Mouse (Mus musculus) left cerebral cortex, adult 2 months (tissue): ENCODE measurements around the gene Nol8. TPM values are rescaled to one million over a fixed set of nuclear protein-coding genes. Genes with fewer than 3 reads are reported as not detected.

ENCODE experiments used
- DNase-seq, 2 experiments: peaks; one replicate each; pipeline ENCODE4 v3.0.0; 2021 to 2022; ENCODE audit warnings: low spot score in 2 of 2, mixed read lengths in 1 of 2; ENCODE audit errors: extremely low spot score in 1 of 2
- H3K27ac ChIP-seq: fragments of 200-600 bp; 2 replicates; pipeline ENCODE4 v1.8.1; 2022
- H3K4me3 ChIP-seq: fragments of 200-600 bp; 2 replicates; pipeline ENCODE4 v1.8.1; 2022
- CTCF ChIP-seq: fragments of 200-600 bp; IDR thresholded peaks from 2 replicates; pipeline ENCODE4 v1.8.1; 2022; ENCODE audit warnings: antibody characterized with exemption, mild to moderate bottlenecking, moderate library complexity
- intact Hi-C: fragments of 180-260 bp; cut with DNase I; formaldehyde crosslinking; loops from one replicate; pipeline ENCODE4 v1.15.1; 2025
- total RNA-seq, 2 experiments: library from RNA; stranded (reverse); gene quantifications; 2 replicates each; pipeline ENCODE4 v1.2.3; 2021

Nol8 gene
- total RNA-seq, 2 experiments from 2014 or later, result 27.0 to 28.1 TPM

DNA sequence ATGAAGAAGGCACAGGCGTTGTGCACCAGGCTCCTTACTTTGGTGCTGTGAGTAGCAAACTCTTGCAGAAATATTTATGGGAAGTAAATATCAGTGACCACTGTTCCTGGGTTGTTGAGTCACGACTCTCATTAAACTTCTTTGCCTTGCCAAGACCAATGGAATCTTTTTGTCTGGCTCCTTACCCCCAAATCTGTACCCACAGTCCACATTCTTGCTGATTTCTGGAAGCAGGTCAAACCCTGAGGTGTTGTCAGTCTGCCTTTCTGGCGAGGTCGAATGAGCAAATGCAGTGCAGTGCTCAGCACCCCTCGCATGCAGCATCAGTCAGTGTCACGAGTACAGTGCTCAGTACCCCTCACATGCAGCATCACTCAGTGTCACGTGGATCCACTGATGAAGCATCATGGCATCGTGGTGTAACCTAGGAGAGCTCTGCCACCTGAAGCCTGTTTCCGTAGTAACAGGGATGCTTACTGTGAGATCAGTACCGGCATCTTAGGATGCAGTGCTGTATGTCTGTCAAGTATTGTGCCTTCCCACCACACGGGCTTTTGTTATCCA, 50.4 kb downstream of the Nol8 start:
- no peak for TF ChIP-seq CTCF
- no peak for DNase-seq
- intact Hi-C loops, result no loop called here
- Histone ChIP-seq H3K4me3 (no peak overlapping the region), H3K27ac (no peak overlapping the region)

DNA sequence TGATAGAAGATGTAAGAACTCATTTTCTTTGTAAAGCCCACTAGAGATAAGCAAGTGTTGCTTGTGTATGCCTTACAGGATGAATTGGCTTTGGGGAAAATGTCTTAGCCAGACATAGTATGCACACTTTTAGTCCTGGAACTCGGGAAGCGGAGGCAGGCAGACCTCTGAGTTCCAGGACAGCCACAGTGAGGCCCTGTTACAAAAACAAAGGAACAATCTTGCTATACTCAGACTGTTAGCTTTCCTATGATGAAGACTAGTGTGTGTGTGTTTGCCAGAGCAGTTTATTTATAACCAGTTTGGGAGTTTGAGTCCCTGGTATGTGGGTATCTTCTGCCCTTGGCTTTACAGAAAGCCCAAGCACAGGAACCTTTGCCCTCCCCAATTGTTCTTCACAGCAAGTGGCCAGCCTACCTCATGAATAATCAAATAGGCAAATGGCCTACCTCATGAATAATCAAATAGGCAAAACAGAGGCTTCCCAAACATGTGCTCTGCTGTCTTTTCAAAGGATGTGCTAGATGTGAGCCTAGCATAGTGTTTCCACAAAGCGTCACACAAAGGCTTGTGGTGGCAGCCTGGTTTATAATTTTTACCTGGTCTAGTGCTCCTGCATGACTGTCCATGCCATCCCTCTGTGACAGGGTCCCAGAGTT, 53.3 kb downstream of the Nol8 start:
- no peak overlapping the region for H3K27ac ChIP-seq
- no peak overlapping the region for H3K4me3 ChIP-seq
- TF ChIP-seq CTCF, result no peak
- intact Hi-C loops, result no loop called here
- DNase-seq, result no peak

DNA sequence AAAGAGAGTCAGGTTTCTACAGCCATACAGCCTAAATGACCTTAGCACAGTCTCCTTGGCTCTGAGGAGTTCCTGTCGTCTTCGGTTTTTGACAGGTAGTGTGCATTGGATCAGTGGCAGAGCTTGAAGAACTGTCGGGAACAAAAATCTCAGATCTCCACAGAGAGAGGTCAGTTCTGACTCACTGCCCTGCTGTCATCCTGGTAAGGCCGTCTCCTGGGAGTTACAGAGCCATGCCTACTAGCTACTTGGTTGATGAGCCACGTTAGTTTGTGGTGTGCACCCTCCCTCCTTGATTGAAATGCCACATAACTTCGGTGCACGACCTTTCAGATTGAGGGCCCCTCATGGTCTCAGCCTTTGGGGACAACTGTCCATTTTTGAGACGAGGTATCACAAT, 55.4 kb downstream of the Nol8 start:
- DNase-seq, result no peak
- intact Hi-C loops, result no loop called here
- no peak overlapping the region for H3K4me3 ChIP-seq
- no peak overlapping the region for H3K27ac ChIP-seq
- no peak for TF ChIP-seq CTCF

DNA sequence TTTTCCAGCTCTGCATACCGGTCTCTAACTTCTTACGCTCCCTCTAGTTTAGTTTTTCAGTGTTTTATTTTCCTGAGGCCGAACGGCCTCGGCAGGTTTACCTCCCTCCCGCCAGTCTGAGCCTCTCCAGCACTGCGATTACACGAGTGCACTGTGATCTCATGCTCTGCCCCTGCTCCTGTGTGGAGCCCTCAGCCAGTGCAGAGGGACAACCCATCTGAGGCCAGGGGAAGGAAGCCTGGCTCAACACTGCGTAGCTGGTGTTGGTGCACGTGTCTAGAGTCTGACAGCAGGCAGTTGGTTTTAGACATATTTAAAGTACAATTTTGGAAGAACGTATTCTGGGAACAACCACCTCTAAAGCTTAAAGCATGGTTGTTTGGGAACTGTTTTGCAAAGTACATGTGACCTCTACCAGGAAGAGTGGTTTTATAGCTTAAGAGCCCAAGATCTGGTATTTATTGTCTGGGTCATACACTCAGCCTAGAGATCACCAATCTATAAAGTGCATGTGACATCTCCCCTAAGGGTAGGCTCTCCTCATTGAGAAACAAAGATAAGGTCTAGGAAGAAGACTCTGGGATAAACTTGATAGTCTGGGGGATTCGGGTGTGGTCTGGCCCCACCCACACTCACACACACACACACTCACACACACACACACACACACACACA, 59.3 kb downstream of the Nol8 start:
- no peak overlapping the region for H3K27ac ChIP-seq
- H3K4me3 ChIP-seq, result no peak overlapping the region
- intact Hi-C loops, result no loop called here
- TF ChIP-seq CTCF, result no peak
- DNase-seq, result no peak

DNA sequence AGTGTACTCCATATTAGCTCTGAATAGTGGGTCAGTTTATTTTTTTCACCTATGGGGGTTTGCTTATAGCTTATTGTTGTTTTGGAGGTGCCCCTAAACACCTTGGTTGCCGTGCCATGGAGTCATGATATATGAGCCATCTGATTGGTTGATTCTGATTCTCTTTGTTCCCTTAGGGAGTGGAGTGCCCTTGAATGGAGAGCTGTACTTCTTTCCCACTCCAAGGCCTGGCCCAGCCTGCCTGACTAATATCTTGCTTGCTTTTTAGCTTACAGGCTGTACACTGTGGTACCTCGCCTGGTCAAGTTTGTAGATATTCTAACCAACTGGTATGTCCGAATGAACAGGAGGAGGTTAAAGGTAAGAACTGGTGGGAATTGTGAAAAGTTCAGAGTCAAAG, 66.4 kb downstream of the Nol8 start:
- intact Hi-C loops, result no loop called here
- no peak for DNase-seq
- no peak overlapping the region for H3K4me3 ChIP-seq
- no peak for TF ChIP-seq CTCF
- no peak overlapping the region for H3K27ac ChIP-seq

Other genes starting within 250 kb of the Nol8 start
- gene Ippk, start 231.8 kb upstream of the Nol8 start, total RNA-seq, result 10 to 100 TPM; 17.7 to 18.0 TPM
- 1 to 10 TPM; 1.5 to 2.1 TPM for gene Tes3-ps, start 159.8 kb upstream of the Nol8 start, total RNA-seq
- gene Ecm2, start 148.3 kb upstream of the Nol8 start, total RNA-seq, result 1 to 10 TPM; 2.2 to 2.4 TPM
- 1 to 10 TPM in 1 of 2 experiments, under 1 TPM in 1; 0.81 to 1.3 TPM for gene Aspn, start 108.6 kb upstream of the Nol8 start, total RNA-seq
- gene Omd, start 70.6 kb upstream of the Nol8 start, total RNA-seq, result 1 to 10 TPM; 1.6 to 2.7 TPM
- 1 to 10 TPM; 5.3 to 8.6 TPM for gene Ogn, start 45.0 kb upstream of the Nol8 start, total RNA-seq
- 1 to 10 TPM in 1 of 2 experiments, under 1 TPM in 1; 0.51 to 1.5 TPM for gene Cenpp, start 293 bp upstream of the Nol8 start, total RNA-seq
- 10 to 100 TPM; 66.9 to 71.7 TPM for gene Iars, start 29.0 kb downstream of the Nol8 start, total RNA-seq
- not detected for gene Gm30302, start 145.9 kb downstream of the Nol8 start, total RNA-seq